Mouse (Mus musculus): Measurements from ENCODE around the gene Slc35f1. TPM values are rescaled to one million over a fixed set of nuclear protein-coding genes. Genes with fewer than 3 reads are reported as not detected.

Slc35f1 gene
- total RNA-seq, 1 experiment from 2014 or later: not detected

DNA sequence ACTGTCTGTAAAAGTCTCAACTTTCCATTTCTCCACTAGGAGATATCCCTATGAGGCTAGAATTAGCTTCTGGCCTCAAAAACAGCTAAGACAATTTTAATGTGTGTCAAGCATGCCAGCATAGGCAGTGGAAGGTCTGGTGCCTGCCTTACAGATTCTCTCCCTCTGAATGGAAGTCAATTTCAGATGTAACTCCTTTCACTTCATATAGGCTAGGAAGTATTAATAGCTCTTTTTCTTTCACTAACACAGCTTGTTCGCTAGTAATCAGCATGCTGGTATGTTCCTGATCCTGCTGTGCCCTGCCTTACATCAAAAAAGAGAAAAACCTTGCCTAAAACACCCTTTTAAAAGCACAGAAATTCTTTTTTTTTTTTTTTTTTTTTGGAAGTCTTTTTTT lies 70.2 kb downstream of the Slc35f1 start:
- no peak for ATAC-seq (ENCODE audit: extremely low read depth, insufficient number of reproducible peaks, low FRiP score, poor library complexity, severe bottlenecking)

DNA sequence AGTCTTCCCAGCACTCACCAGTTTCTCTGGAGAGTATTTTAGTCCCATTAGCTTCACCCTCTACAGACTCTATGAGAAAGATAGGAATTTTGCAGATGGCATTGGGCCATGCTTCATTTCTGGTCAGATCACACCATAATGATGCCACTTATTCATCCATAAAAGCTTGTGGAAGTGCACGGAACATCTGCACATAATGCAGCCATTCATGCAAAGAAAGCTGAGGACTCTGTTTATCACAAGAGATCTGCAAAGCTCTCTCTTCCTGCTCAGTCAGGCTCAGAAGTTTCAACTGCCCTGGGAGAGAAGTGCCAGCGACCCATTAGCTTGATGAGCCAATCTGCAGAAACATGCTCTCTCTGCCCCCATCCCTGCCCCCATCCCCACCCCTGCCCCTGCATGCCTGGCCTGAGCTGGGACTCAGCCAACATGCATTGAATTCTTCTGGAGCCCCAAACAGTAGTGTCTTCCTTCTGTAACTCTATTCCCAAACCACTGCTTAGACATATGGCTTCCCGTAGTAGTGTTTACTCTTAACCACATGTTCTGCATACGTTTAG lies 89.7 kb downstream of the Slc35f1 start:
- no peak for ATAC-seq (ENCODE audit: extremely low read depth, insufficient number of reproducible peaks, low FRiP score, poor library complexity, severe bottlenecking)

DNA sequence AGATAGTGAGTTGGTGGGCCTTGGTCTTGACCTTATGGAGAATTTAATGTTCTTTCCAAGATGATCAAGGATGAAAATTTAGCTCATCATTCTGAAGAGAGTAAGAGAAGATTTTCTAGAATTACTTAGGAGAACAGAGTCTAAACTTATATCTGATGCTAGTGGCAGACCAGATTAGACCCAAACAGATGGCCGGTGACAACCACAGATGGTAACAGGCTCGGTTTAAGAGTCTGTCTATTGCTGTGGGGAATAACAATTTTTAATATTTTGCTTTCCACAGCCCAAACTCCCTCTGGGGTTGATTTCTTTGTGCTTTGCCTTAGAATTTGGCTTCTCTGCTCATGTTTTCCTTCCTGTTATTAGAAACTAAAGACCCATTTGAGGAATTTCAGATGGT lies 96.7 kb downstream of the Slc35f1 start:
- no peak for ATAC-seq (ENCODE audit: extremely low read depth, insufficient number of reproducible peaks, low FRiP score, poor library complexity, severe bottlenecking)

DNA sequence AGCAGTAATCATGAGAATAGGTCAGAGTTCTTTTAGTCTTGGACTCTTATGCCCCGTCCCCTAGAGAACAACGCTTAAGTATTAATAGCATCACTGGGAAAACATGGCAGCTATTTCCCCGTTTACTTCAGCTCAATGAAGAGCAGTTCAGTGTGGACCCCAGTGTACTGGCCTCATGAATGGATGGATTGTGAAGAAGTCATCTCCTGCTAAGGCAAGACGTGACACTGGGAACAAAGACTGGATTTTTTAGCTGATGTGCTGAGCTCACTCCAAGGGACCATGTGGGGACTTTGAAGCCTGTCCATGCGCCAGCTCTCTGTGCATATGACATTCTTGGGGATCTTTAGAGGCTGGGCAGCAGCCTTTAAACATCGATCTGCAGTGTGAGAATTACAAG lies 101.2 kb downstream of the Slc35f1 start:
- no peak for ATAC-seq (ENCODE audit: extremely low read depth, insufficient number of reproducible peaks, low FRiP score, poor library complexity, severe bottlenecking)

DNA sequence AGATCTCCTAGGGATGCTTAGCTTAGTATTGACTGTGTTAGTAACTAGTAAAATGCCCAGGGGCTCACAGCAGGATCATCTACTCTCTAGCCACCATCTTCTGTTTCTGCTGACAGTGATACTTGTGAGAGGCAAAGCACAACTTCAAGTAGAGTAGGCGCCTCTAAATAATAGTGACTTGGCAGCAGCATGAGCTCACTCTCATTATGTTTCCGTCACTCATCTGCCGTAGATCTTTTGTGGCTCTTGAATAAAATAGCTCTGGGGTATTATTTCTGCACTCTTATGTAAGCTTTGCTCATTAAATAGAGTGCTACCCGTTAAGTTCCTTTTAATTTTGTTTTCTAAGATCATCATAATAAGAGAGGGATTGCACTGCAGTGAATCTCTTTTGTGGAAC lies 107.1 kb downstream of the Slc35f1 start:
- no peak for ATAC-seq (ENCODE audit: extremely low read depth, insufficient number of reproducible peaks, low FRiP score, poor library complexity, severe bottlenecking)

DNA sequence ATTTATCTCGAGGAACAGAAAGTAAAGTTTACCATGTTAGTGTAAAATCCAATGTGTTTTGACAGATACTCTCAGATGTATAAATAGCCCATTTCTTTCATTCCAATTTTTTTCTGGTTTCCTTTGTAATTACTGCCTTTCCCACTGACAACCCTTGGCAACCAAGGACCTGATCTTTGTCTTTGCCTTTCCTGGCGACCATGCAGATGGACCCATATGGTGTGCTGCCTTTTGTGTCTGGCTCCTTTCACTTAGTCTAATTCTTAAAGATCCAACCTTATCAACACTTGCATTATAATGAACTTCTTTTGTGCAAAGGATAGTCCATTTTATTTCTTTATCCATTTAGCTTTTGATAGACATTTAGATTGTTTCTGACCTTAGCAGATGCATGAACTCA lies 117.5 kb downstream of the Slc35f1 start:
- ATAC-seq (ENCODE audit: extremely low read depth, insufficient number of reproducible peaks, low FRiP score, poor library complexity, severe bottlenecking): no peak

GRCm38 (mm10) chr10:52812861-52813260 lies 122.5 kb downstream of the Slc35f1 start:
- ATAC-seq (ENCODE audit: extremely low read depth, insufficient number of reproducible peaks, low FRiP score, poor library complexity, severe bottlenecking): no peak

DNA sequence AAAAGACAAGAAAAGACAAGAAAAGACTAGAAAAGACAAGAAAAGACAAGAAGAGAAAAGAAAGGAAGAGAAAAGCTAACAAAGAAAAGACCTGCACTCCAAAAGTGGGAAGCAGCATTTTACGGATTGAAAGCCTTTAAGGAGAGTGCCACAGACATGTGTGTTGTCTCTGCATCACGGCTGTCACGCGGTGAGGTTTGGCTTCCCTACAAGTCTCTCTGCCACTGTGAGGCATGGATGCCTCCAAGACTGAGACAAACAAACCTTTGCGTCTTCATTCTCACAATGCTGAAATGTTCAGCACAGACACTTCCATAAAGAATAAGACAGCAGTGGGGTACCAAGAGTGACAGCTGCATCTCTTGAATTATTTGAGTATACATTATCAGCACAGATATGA lies 124.0 kb downstream of the Slc35f1 start:
- ATAC-seq (ENCODE audit: extremely low read depth, insufficient number of reproducible peaks, low FRiP score, poor library complexity, severe bottlenecking): no peak

DNA sequence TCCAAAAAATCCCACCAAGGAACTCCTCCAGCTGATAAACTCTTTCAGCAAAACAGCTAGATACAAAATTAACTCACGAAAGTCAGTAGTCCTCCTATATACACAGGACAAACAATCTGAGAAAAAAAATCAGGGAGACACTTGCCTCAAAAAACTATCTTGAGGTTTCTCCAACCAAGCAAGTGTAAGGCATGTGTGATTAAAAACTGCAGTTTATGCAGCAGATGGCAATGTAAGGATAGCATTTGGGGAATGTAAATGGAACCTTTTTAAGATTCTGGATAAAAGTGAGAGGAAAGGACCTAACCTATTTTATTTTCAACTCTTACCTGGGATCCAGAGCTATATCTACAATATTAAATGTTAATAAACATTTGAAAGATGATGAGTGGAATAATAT lies 129.3 kb downstream of the Slc35f1 start:
- ATAC-seq (ENCODE audit: extremely low read depth, insufficient number of reproducible peaks, low FRiP score, poor library complexity, severe bottlenecking): no peak

- no peak for ATAC-seq (ENCODE audit: extremely low read depth, insufficient number of reproducible peaks, low FRiP score, poor library complexity, severe bottlenecking)
Measured at GRCm38 (mm10) chr10:52822909-52823308, 132.6 kb downstream of the Slc35f1 start.

DNA sequence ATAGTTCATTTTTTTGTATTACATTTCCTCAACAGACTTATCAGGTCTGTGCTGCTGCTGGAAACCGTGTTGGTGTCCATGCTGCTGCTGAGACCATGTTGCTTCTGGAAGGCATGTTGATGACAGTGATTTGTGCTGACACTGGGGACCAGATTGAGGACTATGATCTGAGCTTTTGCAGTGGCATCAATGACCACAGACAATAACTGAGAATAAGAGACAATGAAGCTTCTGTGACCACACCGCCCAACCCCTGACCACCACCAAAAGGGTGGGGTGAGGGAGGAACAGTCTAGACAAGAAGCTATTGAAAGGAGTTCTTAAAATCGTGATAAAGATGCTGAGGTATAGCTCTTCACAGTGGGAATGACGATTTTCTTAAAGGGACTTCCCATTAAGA lies 135.4 kb downstream of the Slc35f1 start:
- ATAC-seq (ENCODE audit: extremely low read depth, insufficient number of reproducible peaks, low FRiP score, poor library complexity, severe bottlenecking): no peak

DNA sequence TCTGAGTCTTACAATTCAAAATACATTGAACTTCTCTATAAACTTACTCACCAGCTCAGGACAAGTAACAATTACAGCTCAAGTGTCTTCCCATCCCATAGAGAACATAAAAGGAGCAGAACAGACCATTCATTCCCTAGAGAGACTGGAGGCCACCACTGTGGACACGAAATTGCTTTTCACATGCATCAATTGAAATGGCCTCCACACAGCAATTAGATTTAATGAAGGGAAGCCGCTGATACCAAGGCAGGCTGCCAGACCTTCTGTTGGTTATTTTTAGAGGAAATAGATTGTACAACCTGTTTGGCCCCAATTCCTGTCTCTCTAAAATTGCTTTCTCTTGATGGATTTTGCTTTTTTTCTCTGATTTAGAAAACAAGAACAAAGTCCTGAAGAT lies 150.5 kb downstream of the Slc35f1 start:
- no peak for ATAC-seq (ENCODE audit: extremely low read depth, insufficient number of reproducible peaks, low FRiP score, poor library complexity, severe bottlenecking)

DNA sequence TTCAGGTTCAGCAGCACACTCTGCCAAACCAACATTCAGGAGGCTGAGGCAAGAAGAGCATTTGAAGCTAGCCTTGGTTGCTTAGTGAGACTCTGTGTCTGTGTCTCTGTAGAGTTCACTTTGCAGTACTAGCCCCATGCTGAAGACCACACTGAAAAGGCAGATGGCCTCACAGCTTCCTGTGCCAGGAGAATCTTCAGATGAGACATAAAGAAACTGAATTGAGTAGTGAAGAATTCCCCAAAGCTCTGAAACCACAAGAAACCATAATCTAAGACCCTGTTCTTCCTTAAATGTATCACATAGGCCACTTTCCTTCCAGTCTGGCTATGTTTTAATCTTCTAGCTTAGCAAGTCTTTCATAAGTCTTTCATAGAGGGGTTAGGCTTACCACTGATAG lies 161.7 kb downstream of the Slc35f1 start:
- no peak for ATAC-seq (ENCODE audit: extremely low read depth, insufficient number of reproducible peaks, low FRiP score, poor library complexity, severe bottlenecking)

- no peak for ATAC-seq (ENCODE audit: extremely low read depth, insufficient number of reproducible peaks, low FRiP score, poor library complexity, severe bottlenecking)
Measured at GRCm38 (mm10) chr10:52860851-52861250, 170.5 kb downstream of the Slc35f1 start.

GRCm38 (mm10) chr10:52864936-52865335 lies 174.6 kb downstream of the Slc35f1 start:
- no peak for ATAC-seq (ENCODE audit: extremely low read depth, insufficient number of reproducible peaks, low FRiP score, poor library complexity, severe bottlenecking)

- ATAC-seq (ENCODE audit: extremely low read depth, insufficient number of reproducible peaks, low FRiP score, poor library complexity, severe bottlenecking): no peak
Measured at GRCm38 (mm10) chr10:52871110-52871509, 180.8 kb downstream of the Slc35f1 start.

- no peak for ATAC-seq (ENCODE audit: extremely low read depth, insufficient number of reproducible peaks, low FRiP score, poor library complexity, severe bottlenecking)
Measured at GRCm38 (mm10) chr10:52874133-52874532, 183.8 kb downstream of the Slc35f1 start.

DNA sequence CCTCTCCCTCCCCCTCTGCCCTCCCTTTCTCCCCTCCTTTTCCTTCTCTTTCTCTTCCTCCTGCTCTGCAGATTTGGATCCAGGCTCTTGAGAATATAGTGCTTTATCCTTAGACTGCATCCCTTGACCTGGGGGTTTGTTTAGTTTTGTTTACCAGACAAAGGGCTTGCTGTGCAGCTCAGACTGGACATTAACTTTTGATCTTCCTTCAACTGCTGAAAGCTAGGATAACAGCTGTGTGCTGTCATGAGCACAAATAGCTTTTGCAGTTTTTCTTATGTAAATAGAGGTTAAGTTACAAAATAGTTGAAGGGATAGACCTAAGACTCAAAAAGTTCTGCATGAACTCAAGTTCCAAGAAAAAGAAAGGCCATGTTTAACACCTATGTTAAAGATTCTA lies 184.4 kb downstream of the Slc35f1 start:
- ATAC-seq (ENCODE audit: extremely low read depth, insufficient number of reproducible peaks, low FRiP score, poor library complexity, severe bottlenecking): no peak

DNA sequence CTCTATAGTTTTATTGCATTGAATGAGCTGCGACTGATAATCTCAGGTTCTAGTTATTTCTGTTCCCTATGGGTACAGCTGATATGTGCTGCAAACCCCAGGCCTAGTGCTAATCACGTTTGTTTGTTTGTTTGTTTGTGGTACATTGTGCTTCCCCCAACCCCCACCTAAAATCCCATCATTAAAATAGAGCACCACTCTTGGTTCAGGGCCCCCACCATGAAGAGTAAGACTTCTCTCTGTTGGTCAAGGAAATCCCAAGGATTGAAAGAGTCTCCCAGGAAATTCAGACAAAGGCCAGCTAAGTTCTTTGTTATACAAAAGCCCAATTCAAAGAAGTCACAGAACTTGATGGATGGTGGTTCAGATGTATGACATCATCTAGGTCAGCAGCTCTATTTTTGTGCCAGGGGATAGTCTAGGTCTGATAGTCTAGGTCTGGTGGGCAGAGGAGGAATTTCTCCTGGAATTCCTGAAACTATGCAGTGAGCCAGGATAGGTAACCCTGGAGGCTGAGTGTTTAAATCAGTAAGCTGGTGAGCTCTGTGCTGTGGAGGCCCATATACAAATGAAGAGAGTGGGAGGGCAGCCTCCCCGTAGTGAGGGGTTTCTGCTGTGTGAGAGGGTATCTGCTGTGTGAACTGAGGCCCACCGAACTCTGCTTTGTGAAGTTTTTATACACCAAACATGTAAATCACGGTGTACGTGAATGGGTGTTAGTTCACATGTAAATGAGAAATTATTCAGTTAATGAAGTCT lies 187.1 kb downstream of the Slc35f1 start:
- ATAC-seq (ENCODE audit: extremely low read depth, insufficient number of reproducible peaks, low FRiP score, poor library complexity, severe bottlenecking): no peak

DNA sequence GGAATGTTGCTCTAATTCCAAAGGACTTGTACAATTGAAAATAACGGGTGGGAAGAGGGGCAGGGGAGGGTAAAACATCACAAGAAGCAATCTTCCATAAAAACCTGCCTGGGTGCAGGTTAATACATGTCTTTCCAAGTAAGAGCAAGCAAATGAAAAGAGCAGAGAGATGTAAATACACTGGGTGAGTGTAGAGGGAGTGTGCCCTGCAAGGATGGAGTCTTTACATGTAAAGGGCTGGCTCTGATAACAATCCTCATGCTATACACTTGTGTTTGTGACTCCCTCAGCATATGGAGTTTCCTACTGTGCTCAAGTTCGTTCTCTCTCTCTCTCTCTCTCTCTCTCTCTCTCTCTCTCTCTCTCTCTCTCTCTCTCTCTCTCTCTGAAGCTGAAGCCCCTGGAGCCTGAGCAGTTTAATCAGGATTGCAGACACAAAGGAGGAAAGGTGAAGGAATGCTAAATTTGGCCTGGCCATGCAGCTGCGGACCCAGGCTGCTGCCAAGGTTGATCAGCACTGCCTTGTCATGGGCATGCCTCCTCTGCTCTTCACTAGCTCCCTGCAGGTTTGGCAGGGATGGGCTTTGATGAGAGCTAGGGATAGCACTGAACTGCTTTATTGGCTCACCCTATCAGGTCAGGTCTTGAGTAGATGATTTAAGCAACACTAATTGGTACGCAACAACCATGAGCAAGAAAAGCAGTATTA lies 187.9 kb downstream of the Slc35f1 start:
- no peak for ATAC-seq (ENCODE audit: extremely low read depth, insufficient number of reproducible peaks, low FRiP score, poor library complexity, severe bottlenecking)
